Mouse (Mus musculus) erythroblast, embryonic 14.5 days (primary cell): ENCODE measurements around the gene Aldh18a1.

Experiments used
- GATA1 ChIP-seq: IDR thresholded peaks from 2 replicates; pipeline ENCODE4 v1.6.1; 2012; ENCODE audit warnings: low read length, inconsistent platforms, mixed read lengths
- TAL1 ChIP-seq: IDR thresholded peaks from 3 replicates; pipeline ENCODE4 v1.6.1; 2012; ENCODE audit warnings: low read length, inconsistent platforms, mixed read lengths

- no peak; the same call in 1 of the 2 replicates for TF ChIP-seq GATA1
- peak; percentile 28; the same call in 1 of the 3 replicates for TF ChIP-seq TAL1
Measured at GRCm38 (mm10) chr19:40586908-40587307, 1.4 kb downstream of the Aldh18a1 start.
